Mouse (Mus musculus) adrenal gland, postnatal 10 days (tissue): ENCODE results near the gene Spin1. TPM values are rescaled to one million over a fixed set of nuclear protein-coding genes. Genes with fewer than 3 reads are reported as not detected.
A peak's percentile ranks its signal among the peaks of the same experiment; 100 is the strongest.
"Not testable (repeated sequence)": the region's sequence is repeated elsewhere in the genome, so short reads cannot be mapped to it uniquely, and the experiment has no call there.

Source experiments
- DNase-seq: peaks from one replicate; pipeline ENCODE4 v3.0.0; 2021; ENCODE audit warnings: mixed read lengths
- long read RNA-seq, 2 experiments: library from polyadenylated mRNA; stranded (forward); transcript quantifications; one replicate each; pipeline ENCODE4 v2.0.0; 2021
- total RNA-seq, 2 experiments: library from RNA; stranded (reverse); gene quantifications; 2 replicates each; pipeline ENCODE4 v1.2.3; 2021

Spin1 gene
- 10 to 100 TPM; 63.9 to 68.1 TPM for total RNA-seq
- long read RNA-seq, experiment 1, full-length matches to known transcripts, result 48 of 66 reads
- long read RNA-seq, experiment 1, partial matches to known transcripts, result 3 of 66 reads
- long read RNA-seq, experiment 1, other reads (novel, unspliced or antisense), result 15 of 66 reads
- long read RNA-seq, experiment 2, full-length matches to known transcripts, result 32 of 46 reads
- long read RNA-seq, experiment 2, partial matches to known transcripts, result 2 of 46 reads
- long read RNA-seq, experiment 2, other reads (novel, unspliced or antisense), result 12 of 46 reads

DNA sequence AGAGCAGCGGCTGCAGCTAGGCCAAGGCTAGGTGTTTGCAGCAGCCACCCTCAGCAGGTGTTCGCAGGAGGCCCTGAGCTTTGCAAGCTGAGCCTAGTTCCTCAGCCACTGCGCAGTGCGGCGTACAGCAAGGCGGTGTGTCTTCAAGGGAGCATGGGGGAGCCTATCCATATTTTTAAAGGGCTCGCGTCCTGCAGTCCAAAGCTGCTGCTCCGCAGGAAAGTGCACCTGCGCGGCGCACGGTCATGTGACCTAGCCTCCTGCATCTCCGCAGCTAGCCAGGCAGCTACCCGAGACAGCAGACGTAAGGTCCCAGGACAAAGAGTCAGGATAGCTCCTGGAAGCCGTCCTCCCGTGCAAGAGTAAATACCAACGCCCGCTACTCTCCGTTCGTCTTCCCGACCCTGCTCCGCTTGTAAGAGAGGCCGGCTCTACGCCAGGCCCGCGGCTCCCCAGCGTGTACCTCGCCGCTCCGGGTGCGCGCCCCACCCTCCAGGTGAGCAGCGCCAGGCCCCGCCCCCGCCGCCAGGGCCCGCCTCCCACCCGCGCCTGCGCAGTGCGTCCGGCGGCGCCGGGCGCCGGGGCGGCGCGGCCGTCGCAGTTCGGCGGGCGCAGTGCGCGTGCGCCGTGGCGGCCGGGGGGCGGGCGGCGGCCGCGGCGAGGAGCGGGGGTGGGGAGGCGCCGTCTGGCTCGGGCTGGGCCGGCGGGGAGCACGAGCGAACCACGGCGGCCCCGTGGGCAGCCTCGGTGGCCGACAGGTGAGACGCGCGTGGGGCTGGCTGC is at the start of gene Spin1:
Gene Spin1 (plus strand): TSS at position 648 of the 783 bp plus-strand sequence.
- peak; percentile 93 for DNase-seq

DNA sequence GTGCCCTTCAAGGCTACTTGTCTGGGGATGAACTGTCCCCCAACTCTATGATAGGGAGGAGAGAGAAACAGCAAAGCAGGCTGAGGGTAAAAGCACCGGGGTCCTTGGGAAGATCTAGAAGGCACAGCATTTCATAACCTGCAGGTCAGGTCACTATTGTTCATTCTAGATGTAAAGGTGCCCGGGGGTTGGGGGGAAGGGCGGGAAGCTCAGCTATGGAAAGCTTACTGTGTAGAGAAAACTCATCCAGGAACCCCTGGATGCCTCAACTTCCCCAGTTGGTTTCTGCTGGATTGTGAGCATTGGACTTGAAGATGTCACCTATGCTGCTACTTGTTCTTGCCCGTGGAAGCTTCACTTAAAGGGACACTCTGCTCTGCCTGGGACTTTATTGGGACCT is 49.7 kb upstream of the Spin1 start:
- no peak for DNase-seq

DNA sequence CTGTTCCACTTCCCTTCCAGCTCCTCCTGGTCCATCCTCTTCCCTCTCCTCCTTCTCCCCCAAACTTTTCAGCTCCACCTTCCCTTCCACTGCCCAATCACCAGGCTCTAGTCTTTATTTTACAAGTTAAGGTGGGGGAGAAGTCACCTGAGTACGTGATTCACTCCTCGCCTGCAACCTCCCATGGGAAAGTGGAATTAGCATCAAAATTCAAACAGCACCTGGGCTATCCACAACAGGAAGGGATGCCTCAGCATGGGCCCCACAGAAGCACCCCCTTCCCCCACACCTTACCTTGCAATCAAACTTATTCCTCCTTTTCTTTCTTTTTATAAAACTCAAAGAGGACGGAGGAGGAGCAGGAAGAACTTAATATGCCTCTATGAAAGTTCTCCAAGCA is 48.3 kb upstream of the Spin1 start:
- no peak for DNase-seq

DNA sequence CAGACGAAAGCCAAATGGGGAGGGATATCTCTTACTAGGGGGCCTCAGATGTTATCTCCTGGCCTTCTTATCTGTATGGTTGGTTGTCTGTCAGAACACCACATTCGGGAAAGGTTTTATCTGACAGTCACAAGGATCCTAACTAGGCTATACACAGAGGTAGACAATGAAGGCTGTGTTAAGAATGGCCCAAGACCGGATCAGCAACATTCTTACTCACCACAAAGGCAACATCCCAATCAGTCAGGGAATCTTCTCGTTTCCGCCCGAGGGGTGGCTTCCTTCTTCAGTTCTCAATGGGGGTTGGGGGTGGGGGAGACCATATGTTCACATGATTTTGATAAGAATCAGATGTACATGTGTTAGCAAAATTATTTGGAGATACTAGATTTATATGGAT is 37.7 kb upstream of the Spin1 start:
- no peak for DNase-seq

DNA sequence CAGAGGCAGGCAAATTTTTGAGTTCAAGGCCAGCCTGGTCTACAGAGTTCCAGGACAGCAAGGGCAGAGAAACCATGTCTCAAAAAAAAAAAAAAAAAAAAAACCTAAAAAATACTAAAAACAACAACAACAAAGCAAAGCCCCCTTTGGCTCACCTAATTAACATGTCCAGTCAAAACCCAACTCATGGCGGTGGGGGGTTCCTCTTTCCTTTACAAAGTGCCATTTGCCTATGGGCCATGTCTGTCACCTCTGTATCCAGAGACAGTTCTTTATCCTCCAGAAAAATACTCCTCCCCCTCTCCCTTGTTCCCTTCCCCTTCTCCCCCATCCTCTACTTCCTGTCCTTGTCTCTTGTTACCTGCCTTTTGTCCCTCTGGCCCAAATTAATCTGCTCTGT is 37.0 kb upstream of the Spin1 start:
- DNase-seq, result no peak

DNA sequence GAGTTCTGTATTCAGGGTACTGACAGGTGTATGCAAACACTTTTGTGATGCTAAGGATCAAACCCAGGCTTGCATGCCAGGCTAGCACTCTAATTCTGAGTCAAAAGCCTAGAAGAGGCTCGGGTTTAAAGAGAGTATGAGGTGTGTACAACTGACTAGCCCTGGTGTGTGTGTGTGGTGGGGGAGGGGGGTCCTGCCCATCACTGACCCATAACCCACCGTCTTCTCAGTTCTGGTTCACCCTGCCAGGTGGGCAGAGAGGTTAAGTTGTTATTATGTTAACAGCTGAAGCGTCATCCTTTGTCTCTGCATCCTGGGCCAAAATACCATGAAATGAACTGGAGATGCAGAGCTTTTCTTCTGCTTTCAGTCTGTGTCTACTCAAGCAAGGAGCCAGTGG is 36.3 kb upstream of the Spin1 start:
- DNase-seq, result no peak

DNA sequence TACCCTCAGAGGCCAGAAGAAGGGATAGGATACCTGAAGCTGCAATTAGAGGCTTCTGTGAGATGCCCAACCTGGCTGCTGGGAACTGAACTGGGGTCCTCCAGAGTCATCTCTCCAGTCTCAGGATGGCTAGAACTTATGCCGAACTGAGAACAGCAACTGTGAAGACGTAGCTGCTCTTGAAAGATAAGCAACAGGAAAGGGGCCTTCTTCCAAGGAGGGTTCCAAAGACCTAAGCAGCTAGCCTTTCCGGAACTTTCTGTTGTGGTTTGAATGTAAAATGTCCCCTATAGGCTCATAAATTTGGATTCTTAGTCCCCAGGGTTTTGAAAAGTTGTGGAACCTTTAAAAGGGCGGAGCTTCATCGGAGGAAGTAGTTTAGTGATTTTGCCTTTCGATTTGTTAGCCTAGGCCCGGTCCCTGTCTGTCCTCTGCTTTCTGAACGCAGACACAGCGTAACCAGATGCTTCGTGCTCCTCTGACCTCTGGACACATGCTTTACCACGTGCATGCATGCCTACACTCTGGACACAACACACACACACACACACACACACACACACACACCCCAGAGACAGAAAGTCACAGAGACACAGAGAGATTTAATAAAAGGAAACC is 29.5 kb upstream of the Spin1 start:
- DNase-seq, result no peak

DNA sequence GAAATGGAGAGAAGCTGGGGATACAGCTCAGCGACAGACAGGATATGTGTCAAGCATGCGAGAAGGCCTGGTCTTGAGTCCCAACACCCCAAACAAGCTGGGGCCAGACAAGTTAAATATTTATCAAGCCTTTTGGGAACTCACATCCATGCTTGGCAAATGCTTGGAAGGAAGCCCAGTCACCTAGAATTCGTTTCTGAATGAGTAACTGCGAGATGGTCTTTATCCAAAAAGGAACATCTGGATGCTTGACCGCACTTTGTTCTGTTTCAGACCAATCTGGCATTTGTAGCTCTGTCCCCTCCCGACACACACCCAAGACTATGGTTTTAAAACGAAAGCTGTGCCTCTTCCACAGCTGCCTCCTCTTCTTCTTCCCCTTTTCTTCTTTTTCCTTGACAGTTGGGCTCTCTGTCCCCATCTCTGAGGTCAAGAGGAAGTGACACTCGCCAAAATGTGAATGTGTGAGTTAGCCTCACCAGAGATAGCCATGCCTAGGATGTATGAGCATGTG is 28.9 kb upstream of the Spin1 start:
- peak; percentile 8 for DNase-seq

DNA sequence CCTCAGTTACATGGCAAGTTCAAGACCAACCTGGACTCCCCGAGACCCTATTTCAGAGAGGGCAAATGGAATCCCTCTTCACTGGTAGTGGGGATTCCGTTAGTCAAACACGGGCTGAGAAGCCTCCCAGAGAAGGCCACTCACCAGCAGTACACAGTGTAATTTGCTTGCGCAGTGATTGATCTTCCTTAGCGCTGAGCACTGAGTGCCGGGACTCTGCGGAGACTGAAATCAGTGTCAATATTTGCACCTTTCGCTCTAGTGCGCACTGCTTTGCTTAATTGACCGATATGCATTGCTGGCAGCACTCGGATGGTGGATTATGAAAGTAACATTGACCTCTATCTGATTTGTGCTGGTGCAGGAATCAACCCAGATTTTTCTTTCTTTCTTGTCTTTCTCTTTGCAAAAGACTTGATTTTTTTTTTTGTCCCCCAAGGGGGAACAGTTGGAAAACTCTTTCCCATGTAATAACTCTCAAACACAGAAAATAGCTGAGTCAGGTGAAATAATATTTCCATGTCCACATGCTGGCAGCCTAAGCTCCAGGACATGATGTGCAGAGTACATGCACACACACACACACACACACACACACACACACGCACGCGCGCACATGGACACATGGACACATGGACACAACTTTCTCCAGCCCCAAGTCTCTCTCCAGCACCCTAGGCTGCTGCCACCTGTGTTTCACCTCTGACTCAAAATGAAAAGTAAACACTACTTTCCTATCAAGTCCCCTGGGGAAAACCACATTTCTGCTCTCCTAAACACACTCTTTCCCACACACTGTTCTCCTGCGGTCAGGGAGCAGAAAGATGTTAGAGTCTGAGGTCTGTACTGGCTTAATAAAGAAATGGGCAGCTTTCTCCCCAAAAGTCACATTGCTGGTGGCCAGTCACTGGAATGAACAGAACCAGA is 27.5 kb upstream of the Spin1 start:
- DNase-seq, result no peak

DNA sequence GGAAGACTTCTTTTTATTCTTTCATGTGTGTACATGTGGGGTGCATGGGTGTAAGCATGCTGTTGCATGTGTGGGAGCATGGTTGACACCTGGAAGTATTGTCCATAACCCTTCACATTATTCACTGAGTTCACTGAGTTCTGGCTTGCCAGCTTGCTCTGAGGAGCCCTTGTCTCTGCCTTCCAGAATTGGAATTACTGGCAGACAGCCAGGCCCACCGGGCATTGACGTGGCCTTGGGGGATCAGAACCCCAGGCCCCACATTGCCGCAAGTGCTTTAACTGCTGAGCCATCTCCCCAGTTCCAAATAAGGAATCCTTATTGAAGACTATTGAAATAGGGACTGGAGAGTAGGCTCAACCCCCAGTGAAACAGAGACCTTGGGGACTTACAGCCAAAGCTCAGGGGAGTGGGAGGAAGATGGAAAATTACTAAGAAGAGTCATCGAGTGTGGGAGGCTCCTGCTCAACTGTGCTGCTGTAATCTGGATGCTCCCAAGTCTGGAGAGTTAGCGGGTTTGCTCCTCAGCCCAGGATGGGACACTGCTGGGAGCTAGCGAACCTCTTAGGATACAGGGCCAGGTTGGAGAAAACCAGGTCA is 26.5 kb upstream of the Spin1 start:
- DNase-seq, result peak; percentile 28

DNA sequence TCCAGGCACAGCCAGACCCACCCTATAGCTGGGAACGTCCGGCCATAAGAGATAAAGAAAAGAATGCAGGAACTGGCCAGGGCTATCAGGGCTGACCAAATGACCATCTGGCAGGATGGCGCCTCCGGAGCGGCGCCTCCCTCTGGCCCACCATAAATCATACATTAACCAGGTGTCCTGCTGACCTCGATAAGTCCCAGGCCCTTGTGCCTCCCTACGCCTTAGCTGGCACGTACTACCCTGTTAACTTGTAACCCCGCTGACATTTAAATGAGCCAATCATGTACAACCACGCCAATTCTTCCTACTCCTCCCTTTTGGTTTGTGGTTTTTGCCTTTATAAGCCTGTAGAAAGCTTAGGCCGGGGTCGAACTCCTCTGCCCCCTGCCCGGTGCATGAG is 24.5 kb upstream of the Spin1 start:
- not testable (repeated sequence) for DNase-seq

DNA sequence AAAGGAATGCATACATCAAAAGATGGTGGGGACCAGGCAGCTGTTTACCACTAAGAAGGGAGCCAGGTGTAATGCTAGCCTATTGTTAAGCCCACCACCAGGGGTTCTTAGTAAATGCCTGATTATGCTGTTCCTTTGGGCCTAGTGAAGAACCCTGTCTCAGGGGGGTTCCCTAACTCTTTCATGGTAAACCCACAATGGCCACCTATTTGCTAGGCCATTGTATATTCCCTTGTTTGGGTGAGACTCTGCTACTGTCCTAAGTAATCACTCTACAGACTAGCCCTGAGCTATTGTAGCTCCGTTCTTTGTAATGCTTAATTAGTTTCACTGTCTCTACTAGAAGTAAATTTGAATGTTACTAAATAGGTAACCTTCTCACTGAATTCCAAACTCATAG is 22.1 kb upstream of the Spin1 start:
- DNase-seq, result not testable (repeated sequence)

DNA sequence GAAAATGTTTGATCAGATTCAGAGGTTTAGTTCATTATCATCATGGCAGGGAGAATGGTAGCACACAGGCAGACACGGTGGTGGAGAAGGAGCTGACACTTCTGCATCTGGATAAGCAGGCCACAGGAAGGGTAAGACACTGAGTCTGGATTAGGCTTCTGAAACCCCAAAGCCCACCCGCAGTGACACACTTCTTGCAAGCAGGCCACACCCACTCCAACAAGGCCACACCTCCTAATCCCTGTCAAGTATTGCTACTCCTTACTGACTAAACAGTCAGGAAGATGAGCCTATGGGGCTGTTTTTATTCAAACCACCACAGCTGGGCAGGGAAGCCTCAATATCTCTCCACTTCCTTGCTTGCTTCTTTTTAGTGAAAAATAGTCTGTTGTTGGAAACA is 19.9 kb upstream of the Spin1 start:
- DNase-seq, result no peak

DNA sequence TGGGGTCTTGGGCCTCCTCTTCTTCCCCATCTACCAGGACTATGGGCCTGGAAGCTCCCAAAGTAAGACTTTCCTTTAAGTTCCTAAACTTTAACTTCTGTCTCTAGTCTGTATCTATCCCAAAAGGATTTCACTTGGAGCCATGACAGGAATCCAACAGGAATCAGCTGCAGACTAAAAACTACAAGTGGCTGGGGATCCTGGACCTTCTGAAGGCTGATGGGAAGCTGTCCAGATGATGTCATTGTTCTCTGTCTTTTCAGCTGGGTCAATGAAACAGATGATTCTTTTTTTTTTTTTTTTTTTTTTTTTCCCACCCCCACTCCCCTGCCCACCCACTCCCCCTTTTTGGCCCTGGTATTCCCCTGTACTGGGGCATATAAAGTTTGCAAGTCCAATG is 16.4 kb upstream of the Spin1 start:
- DNase-seq, result no peak

DNA sequence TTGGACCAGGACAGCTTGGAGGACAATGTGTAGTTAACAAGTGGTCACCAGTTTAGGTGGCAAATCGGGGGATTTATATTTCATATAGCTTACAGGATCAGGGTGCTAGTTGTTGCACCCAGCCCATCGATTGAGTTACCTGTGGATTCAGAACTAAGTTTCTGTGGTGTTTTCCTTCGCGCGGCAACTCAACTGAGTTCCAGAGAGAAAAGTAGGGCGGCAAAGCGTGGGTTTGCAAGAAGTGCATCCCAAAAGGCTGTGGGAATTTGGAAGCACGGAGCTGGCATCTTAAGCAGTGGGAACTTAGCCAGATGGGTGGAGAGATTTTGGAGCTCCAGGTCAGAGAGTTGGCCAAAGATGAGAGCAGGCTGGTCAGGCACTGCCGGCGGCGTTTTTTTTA is 14.7 kb upstream of the Spin1 start:
- no peak for DNase-seq

DNA sequence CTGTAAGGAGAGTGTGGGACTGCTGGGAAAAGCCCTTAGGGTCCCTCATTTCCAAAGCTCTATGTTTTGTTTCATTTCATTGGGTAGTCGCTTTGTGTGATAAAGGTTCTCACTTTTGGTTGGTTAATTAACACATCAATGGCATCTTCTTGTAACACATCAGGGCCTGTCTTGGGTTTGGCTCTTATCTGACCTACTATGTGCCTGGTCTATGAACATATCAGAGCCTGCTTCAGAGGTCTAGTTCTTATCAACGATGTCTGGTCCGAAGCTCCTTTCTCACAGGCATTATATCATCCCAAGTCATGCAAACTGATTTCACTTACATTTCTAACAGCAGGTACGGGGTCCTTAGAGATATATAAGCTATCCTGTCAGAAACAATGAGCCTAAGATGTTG is 13.4 kb upstream of the Spin1 start:
- DNase-seq, result no peak

DNA sequence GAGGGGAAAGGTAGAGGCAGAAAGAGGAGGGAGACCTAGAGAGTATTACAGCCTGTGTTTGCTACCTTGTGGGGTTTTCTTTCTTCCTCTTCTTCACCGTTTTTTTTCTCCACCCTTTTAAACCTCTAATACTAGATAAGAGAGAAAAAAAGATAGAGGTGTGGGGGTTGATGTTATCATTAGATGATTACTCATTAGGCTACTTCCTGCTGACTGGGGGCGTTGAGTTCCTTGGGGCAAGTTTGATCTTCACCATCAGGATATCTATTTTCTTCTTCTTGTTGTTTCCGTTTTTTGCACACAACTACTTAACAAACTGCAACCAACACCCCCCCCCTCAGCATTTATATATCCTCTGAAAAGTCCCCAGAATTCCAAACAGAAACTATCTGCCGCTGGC is 12.5 kb upstream of the Spin1 start:
- DNase-seq, result no peak

DNA sequence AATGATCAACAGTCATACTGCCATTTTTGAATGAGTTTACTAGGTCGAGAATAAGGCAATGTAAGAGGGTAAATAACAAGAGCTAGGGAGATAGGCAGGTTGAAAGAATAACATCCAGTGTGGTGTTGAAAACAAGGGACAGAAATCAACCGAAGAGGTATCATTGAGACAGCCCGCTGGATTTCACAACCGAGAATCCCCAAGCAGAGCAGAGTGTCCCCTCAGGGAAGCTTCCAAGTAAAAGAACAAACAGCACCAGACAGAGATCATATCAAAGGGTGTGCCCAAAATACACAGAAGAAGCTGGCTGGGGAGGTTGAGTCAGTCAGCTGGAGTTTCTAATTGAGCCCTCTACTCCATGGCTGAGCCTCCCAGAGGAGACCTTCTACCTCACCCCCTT is 11.6 kb upstream of the Spin1 start:
- no peak for DNase-seq

DNA sequence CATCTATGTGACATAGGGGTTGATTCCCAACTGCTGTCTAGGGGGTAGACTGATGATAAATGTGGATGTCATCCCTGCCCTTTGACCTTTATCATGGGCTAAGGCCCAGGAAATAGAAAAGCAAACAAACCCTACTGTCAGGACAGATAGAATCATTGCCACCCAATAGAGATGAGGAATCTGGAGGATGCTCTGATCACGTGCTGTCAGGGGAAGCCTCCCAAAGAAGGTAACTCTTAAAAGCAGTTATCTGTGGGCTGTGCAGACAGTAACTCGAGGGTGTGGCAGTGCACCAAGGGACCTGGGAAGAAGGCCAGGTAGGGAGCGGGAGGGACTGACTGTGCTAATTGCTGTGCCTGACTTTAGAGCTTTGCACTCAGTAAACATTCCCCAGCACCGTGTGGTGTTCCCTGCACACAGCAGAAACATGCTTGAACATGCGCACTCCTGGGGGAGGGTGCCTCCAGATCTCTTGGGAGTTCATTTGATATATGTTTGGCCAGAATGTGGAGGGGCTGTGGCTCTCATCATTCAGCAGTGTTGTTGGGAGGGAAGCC is 10.5 kb upstream of the Spin1 start:
- no peak for DNase-seq

DNA sequence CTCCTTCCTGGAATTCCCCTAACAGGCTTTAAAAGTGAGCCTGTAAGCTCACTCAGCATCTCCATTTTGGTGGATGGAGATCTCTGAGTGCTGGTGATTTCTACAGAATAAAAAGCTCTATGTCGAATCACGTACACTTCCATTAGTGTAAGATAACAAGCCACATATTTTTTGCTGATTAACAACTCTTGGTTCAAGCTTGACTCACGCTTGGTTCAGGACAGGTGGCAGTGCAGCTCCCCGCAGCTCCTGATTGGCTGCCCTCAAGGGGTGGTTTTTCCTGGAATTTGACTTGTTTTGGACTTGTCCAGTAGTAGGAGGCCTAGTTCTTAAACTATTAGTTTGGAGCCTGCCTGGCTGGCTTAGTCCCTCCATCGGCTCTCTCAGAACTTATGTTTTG is 7.2 kb upstream of the Spin1 start:
- DNase-seq, result no peak
